Mouse (Mus musculus) mouse trophoblast stem cell (cell line): ENCODE measurements around the gene Hist1h2aa.

Source experiments
- in situ Hi-C, 2 experiments: fragments of 300-500 bp; cut with MseI, MboI; formaldehyde crosslinking; loops; 2 replicates in 1 of 2; 3 replicates in 1 of 2; pipeline ENCODE4 v1.15.1; 2025

Hist1h2aa gene

GRCm38 (mm10) chr13:23934211-23934520 lies at the start of gene Hist1h2aa:
Hist1h2aa (plus strand) TSS chr13:23934462.
- in situ Hi-C loops = no loop called here

DNA sequence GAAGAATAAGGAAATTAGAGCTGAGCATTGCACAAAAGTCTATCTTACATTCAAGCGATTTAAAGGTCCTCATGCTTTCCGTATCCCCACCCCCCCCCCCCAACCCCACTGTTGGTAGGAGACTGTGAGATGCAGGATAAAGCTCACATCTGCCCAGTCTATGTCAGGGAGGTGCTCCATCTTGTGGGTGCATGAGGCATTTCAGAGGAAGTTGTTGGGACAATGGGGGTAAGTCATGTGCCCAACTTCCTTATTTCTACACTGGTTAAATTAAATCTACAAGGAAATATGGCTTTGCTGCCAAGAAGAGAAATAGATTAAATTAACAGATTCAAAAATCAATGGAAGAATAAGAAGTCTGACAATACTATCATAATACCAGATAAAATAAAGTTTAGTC lies 48.7 kb upstream of the Hist1h2aa start:
- in situ Hi-C loops = loop anchor here in 1 of 2 experiments (10.0 kb wide), 1 partner anchor 91 kb away; no protein-coding TSS in a partner anchor

DNA sequence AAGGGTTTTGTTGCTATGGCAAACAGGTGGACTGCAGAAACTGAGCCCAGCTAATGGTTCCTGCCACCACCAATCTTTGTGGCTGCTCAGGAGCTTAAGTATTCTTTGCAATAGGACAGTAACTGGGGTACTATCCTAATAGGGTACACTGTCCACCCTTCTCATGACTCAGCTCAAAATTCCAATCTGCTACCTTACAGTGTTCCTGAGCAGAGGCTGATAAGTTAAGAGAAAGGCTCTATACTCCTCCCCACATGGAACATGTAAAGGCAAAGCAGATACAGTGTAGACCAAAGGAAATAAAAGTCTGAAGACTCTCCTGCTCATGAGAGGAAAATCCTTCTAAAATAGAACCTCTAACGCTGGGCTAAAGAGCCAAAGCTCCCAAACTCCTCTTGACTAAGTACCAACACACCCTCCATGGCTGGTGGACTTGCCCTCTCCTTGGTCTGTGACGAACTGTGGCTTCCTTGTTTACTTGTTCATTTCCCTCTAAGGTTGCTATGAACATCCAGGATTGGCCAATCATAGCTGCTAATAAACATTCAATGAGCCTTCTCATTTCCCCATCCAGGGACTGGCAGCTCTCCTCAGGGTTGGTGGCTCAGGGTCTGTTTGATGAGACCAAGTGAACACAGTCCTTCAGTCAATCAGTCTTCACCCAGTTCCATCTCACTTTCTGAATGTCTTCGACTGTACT lies 47.1 kb upstream of the Hist1h2aa start:
- in situ Hi-C loops = loop anchor here in 1 of 2 experiments (10.0 kb wide), 1 partner anchor 92 kb away; no protein-coding TSS in a partner anchor

- in situ Hi-C loops = loop anchor here in 1 of 2 experiments (10.0 kb wide), 1 partner anchor 94 kb away; no protein-coding TSS in a partner anchor
These were observed 45.2 kb upstream of the Hist1h2aa start for GRCm38 (mm10) chr13:23889011-23889605.

- in situ Hi-C loops = no loop called here
These were observed 41.5 kb upstream of the Hist1h2aa start for GRCm38 (mm10) chr13:23892592-23893268.

DNA sequence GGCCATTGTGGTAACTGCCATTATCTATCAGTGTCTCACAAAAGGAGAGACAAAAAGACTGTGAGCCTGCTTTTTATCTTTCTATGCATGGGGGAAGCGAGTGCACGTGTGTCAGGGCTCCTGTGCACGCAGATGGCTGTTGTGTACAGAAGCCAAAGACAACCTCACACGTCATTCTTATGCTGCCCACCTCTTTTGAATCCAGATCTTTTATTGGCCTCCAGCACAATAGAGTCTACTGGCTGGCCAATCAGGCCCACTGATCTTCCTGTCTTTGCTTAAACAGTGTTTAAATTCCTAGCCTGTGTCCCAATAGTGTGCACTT lies 41.0 kb upstream of the Hist1h2aa start:
- in situ Hi-C loops = no loop called here

DNA sequence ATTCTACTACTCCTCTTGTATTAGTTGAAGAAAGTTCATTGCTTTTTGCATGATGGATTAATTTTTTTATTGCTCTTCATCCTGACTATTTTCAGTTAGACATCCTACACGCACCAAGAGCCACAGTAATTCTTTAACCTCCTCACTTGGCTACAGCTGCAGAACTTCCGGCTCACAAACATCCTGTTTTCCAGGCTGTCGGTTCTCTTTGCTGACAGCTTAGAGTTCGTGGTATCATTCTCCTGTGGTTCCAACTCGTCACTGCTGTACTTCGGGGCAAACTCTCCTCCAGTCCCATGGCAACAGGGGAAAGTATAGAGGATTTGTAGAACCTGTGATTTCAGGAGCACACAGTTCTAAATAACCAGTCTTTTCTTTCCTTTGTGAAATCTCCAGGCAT lies 36.0 kb upstream of the Hist1h2aa start:
- in situ Hi-C loops = no loop called here

GRCm38 (mm10) chr13:23906906-23907305 lies 27.4 kb upstream of the Hist1h2aa start:
- in situ Hi-C loops = no loop called here

- in situ Hi-C loops = no loop called here
These were observed 24.1 kb upstream of the Hist1h2aa start for GRCm38 (mm10) chr13:23910121-23910520.

DNA sequence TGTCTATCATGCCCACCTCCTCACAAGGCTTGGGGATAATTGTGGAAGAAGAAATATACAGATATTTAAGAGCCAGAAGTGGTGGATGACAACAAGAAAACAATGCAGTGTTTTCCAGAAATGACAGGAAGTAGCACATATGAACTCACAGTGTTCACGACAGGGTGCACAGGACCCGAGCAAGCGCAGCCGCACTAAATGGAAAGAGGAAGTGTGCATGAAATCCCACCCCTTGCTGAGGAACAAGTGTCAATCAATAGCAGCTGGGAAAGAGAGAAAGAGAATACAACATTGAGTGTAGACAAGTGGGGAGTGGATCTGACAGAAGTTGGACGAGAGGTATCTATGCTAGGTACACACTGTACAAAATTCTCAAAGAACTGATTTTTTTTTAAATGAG lies 22.9 kb upstream of the Hist1h2aa start:
- in situ Hi-C loops = no loop called here

GRCm38 (mm10) chr13:23913791-23914306 lies 20.4 kb upstream of the Hist1h2aa start:
- in situ Hi-C loops = no loop called here

- in situ Hi-C loops = no loop called here
These were observed 19.7 kb upstream of the Hist1h2aa start, which contains the start of gene Slc17a4 for GRCm38 (mm10) chr13:23914376-23915167. Slc17a4 (minus strand) TSS chr13:23915009.

- in situ Hi-C loops = no loop called here
These were observed 18.1 kb upstream of the Hist1h2aa start for GRCm38 (mm10) chr13:23916132-23916531.

- in situ Hi-C loops = no loop called here
These were observed 16.6 kb upstream of the Hist1h2aa start for GRCm38 (mm10) chr13:23917674-23918073.

DNA sequence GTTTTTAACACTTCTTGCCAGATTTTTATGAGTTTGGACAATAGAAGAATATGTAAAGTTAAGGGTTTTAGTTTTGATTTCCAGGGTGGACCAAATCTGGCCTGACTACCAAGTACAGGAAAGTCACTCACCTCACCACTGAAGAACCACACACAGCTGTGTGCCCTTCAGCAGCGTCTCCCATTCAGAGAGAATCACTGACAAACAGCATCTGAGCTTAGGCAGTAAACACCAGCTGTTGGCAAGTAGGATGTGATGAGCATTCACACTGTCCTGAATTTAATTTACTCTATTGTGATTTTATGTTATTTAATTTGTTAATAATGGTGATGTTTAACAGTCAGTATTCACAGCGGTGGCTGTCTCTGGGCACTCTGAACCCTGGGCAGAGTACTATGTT lies 8.5 kb upstream of the Hist1h2aa start:
- in situ Hi-C loops = no loop called here

DNA sequence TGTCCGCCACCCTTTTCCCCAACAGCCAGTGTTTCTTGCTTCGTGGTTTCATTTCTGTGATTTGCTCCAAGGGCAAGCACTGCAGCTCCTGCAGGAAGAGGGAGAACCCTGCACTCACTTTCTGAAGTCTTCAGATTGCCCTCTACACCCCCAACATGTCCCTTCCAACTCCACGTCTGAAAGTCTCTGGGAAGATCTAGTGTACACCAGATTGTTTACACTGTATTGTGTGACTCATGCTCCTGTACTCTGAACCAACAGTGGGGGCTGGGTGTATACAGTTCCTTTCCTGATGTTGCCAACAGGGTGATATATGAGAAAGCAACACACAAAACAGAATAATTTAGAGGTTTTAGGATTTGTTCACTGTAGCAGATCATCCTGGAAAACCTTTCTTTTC lies 5.6 kb upstream of the Hist1h2aa start:
- in situ Hi-C loops = no loop called here

DNA sequence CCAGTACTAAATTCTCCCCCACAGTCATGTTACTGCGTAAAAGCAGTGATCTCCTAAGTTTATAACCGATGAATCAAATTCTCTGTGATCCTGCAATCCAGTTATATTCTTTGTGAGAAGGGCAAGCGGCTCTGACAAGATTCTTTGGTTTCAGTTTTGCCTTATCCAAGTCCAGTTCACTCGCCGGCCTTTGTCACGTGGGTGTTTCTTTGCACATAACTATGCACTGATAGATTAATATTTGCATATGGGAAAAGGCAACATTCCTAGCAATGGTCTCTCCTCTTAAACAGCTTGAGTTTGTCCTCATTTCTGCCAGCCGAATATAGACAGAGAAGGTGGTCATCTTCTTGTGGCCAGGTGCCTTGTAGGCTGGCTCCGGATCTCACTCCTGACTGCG lies 3.8 kb upstream of the Hist1h2aa start:
- in situ Hi-C loops = no loop called here

- in situ Hi-C loops = no loop called here
These were observed 3.4 kb upstream of the Hist1h2aa start for GRCm38 (mm10) chr13:23930904-23931303.

- in situ Hi-C loops = no loop called here
These were observed 646 bp upstream of the Hist1h2aa start, which contains the start of gene Hist1h2ba for GRCm38 (mm10) chr13:23933421-23934210. Hist1h2ba (minus strand) TSS chr13:23934156.

GRCm38 (mm10) chr13:23938699-23939098 lies 4.4 kb downstream of the Hist1h2aa start:
- in situ Hi-C loops = no loop called here

- in situ Hi-C loops = no loop called here
These were observed 6.0 kb downstream of the Hist1h2aa start for GRCm38 (mm10) chr13:23940291-23940690.
